ENCODE assay signal across 8 mouse cellular contexts in the genomic region with DNA sequence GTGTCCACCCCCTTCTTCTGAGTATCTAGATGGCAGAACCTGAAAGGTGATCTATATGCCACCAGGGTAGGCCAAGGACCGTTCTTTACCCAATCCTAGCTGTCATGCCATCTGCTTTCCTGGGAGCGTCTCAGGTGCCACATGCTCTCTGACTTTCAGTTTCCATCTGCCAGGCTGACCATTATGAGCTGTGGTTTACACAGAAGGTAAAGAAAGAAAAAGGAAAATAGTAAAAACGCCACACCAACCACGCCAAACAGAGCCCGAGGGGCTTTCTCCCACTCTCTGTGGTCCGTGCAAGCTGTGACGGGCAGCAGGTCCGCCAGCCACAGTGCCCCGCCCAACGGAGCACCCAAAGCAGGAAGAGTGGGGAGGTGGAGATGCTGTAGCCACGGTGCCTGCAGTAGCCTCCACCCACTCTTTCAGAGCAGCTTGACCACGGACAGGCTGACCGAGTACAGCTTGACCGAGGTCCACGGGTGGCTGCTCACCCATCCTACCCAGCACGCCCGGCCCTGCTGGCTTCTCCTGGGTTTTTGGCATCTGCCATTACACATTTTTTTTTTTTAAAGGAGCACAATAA. TPM values are rescaled to one million over a fixed set of nuclear protein-coding genes. Genes with fewer than 3 reads are reported as not detected.
A peak's percentile ranks its signal among the peaks of the same experiment; 100 is the strongest.
DNase-seq lines count a peak whose midpoint lies in the region; ATAC-seq and TF ChIP-seq lines count a peak whose summit lies in the region.

No protein-coding gene starts in this region.

- H3K36me3 ChIP-seq in liver, embryonic 13.5 days = no peaks in the 10 kb centered on the region
- no peaks in the 10 kb centered on the region for H3K36me3 ChIP-seq in heart, embryonic 11.5 days (ENCODE audit: control insufficient read depth, insufficient read depth, low read length)

- H3K27me3 ChIP-seq in Patski = no peaks in the 10 kb centered on the region
- peaks cover 20% of the 10 kb centered on the region; the same call in 1 of the 2 replicates for H3K27me3 ChIP-seq in liver, embryonic 13.5 days
- no peaks in the 10 kb centered on the region for H3K27me3 ChIP-seq in heart, embryonic 11.5 days (ENCODE audit: control insufficient read depth, insufficient read depth, low read length)

- no peak overlapping the region for H3K9ac ChIP-seq in liver, embryonic 13.5 days
- no peak overlapping the region for H3K9ac ChIP-seq in heart, embryonic 11.5 days (ENCODE audit: low read depth, low read length)

- CTCF ChIA-PET in Patski (lab: Charles Lee) = interaction anchor here (0.8 to 1.1 kb wide), 3 partner anchors 8 to 28 kb away, joined by 3 to 4 read pairs (median 4); no protein-coding TSS in a partner anchor

- TF ChIP-seq CTCF in layer of hippocampus, adult 2 months (conservative IDR thresholded peaks at IDR 0.05) = no peak
- TF ChIP-seq CTCF in Patski (IDR thresholded peaks at IDR 0.05) = no peak
- TF ChIP-seq CTCF in embryonic fibroblast, embryonic 13.5 days (IDR thresholded peaks at IDR 0.05; ENCODE audit: borderline replicate concordance, insufficient read depth, low read length) = no peak

- no peak overlapping the region for H3K4me3 ChIP-seq in layer of hippocampus, adult 2 months
- H3K4me3 ChIP-seq in embryonic fibroblast, embryonic 13.5 days (ENCODE audit: insufficient read depth, low read length) = no peak overlapping the region
- no peak overlapping the region for H3K4me3 ChIP-seq in liver, embryonic 13.5 days (replicated peaks)
- H3K4me3 ChIP-seq in heart, embryonic 11.5 days (ENCODE audit: low read depth, low read length) = no peak overlapping the region

- no peaks in the 10 kb centered on the region for H3K9me3 ChIP-seq in liver, embryonic 13.5 days (replicated peaks)
- no peaks in the 10 kb centered on the region for H3K9me3 ChIP-seq in heart, embryonic 11.5 days (replicated peaks; ENCODE audit: control insufficient read depth, low read length)

- peaks cover 48% of the 10 kb centered on the region for H3K4me1 ChIP-seq in embryonic fibroblast, embryonic 13.5 days (ENCODE audit: control insufficient read depth, insufficient read depth, low read length)
- peaks cover 17% of the 10 kb centered on the region; the same call in 1 of the 2 replicates for H3K4me1 ChIP-seq in liver, embryonic 13.5 days (replicated peaks)
- H3K4me1 ChIP-seq in heart, embryonic 11.5 days (ENCODE audit: control insufficient read depth, insufficient read depth, low read length) = peaks cover 6% of the 10 kb centered on the region; the same call in 1 of the 2 replicates

- POLR2A ChIA-PET in Patski (lab: Charles Lee) = interaction anchor here (0.6 to 1.4 kb wide), 4 partner anchors 12 to 156 kb away, joined by 3 read pairs; no protein-coding TSS in a partner anchor

- H3K4me2 ChIP-seq in liver, embryonic 13.5 days = 0 out of 2 replicates have a peak overlapping the region, but pooled peaks have one; percentile 6
- H3K4me2 ChIP-seq in heart, embryonic 11.5 days = no peak overlapping the region

- peak overlapping the region; percentile 96 for H3K27ac ChIP-seq in layer of hippocampus, adult 2 months
- H3K27ac ChIP-seq in embryonic fibroblast, embryonic 13.5 days (ENCODE audit: insufficient read depth, low read length) = peak overlapping the region; percentile 86
- no peak overlapping the region for H3K27ac ChIP-seq in liver, embryonic 13.5 days
- no peak overlapping the region for H3K27ac ChIP-seq in heart, embryonic 11.5 days (ENCODE audit: low read depth, low read length)

- in situ Hi-C loops in Patski (cut with MboI; ENCODE audit: low pct_unique_long_range_greater_than_20kb) = no loop called here

- 49% methylated on average over 17 of the region's 17 CpGs for WGBS in liver, embryonic 13.5 days (ENCODE audit: insufficient replicate concordance)
- WGBS in heart, embryonic 11.5 days (ENCODE audit: insufficient replicate concordance) = 79% methylated on average over 16 of the region's 17 CpGs

- no peak for TF ChIP-seq POLR2A in embryonic fibroblast, embryonic 13.5 days (IDR thresholded peaks at IDR 0.05; ENCODE audit: low read depth, low read length)

- peak; percentile 46 for ATAC-seq in Patski
- ATAC-seq in liver, embryonic 13.5 days (ENCODE audit: low read depth) = no peak
- no peak for ATAC-seq in heart, embryonic 11.5 days (replicated peaks; ENCODE audit: insufficient number of reproducible peaks, low FRiP score, low TSS enrichment)

- DNase-seq in layer of hippocampus, adult 2 months (ENCODE audit: low spot score in 2 of 2) = no peak
- DNase-seq in layer of hippocampus, postnatal 14 days (ENCODE audit: low spot score in 2 of 2) = no peak
- no peak for DNase-seq in Patski (ENCODE audit: low read depth, low spot score)
- DNase-seq in liver, embryonic 13.5 days = no peak
- peak; percentile 57 for DNase-seq in thymus, postnatal 14 days
- no peak for DNase-seq in left cerebral cortex, adult 9 months (ENCODE audit: low spot score in 2 of 2)

RNA-seq across cellular contexts. Expression of a gene that starts 27.0 kb away (rescaled TPM):
- total RNA-seq in layer of hippocampus, adult 2 months (2021) = 10 to 100 TPM; 28.1 to 42.5 TPM
- 10 to 100 TPM; 35.2 to 43.8 TPM for total RNA-seq in layer of hippocampus, postnatal 14 days (2021)
- 47.7 TPM for polyA plus RNA-seq in Patski (2021)
- 40.4 and 40.8 TPM in 2 replicates for polyA plus RNA-seq in embryonic fibroblast, embryonic 13.5 days (2011; ENCODE audit: insufficient read length, low read depth, missing spikeins)
- polyA plus RNA-seq in liver, embryonic 13.5 days (2015; fragmentation: Nextera tagmentation; extraction: Ambion mirVana) = 15.0 and 15.6 TPM in 2 replicates
- 42.6 and 52.2 TPM in 2 replicates for polyA plus RNA-seq in heart, embryonic 11.5 days (2014; fragmentation: Nextera tagmentation; extraction: Ambion mirVana)

Comparison
In these comparisons a context has a peak if more than half of its experiments do, and no peak if none do; other contexts are left out.
1. H3K27ac ChIP-seq: peak in layer of hippocampus, adult 2 months (single experiment) and embryonic fibroblast, embryonic 13.5 days (single experiment); none in liver, embryonic 13.5 days (single experiment) and heart, embryonic 11.5 days (single experiment).